Mouse (Mus musculus) megakaryocyte, embryonic 14.5 days (primary cell): Measurements from ENCODE around the gene Prrxl1. TPM values are rescaled to one million over a fixed set of nuclear protein-coding genes. Genes with fewer than 3 reads are reported as not detected.

Source experiments
- H3K27me3 ChIP-seq: replicated peaks from 2 replicates; pipeline ENCODE3; 2012; ENCODE audit warnings: inconsistent platforms
- H3K36me3 ChIP-seq: replicated peaks from 2 replicates; pipeline ENCODE3; 2012; ENCODE audit warnings: low read length, inconsistent platforms, mixed read lengths
- H3K4me1 ChIP-seq: 2 replicates; pipeline ENCODE4 v1.6.1; 2012; ENCODE audit warnings: inconsistent platforms
- H3K4me3 ChIP-seq: replicated peaks from 2 replicates; pipeline ENCODE3; 2012; ENCODE audit warnings: moderate library complexity, mild to moderate bottlenecking, inconsistent platforms
- H3K9me3 ChIP-seq: 2 replicates; pipeline ENCODE4 v1.6.1; 2012; ENCODE audit warnings: inconsistent platforms
- FLI1 ChIP-seq: IDR thresholded peaks from 2 replicates; pipeline ENCODE4 v1.6.1; 2012; ENCODE audit warnings: low read length, inconsistent platforms, mixed read lengths
- GATA1 ChIP-seq: IDR thresholded peaks from 3 replicates; pipeline ENCODE4 v1.6.1; 2012; ENCODE audit warnings: mixed read lengths, low read length, inconsistent platforms, borderline replicate concordance
- polyA plus RNA-seq: library from polyadenylated mRNA; stranded (reverse); fragments of >175 nt; gene quantifications from 2 replicates; pipeline ENCODE4 v1.2.3, GENCODE M21; 2012; ENCODE audit warnings: low replicate concordance; ENCODE audit not compliant: insufficient read depth

Prrxl1 gene
- polyA plus RNA-seq, 1 experiment, result 0.04 TPM

DNA sequence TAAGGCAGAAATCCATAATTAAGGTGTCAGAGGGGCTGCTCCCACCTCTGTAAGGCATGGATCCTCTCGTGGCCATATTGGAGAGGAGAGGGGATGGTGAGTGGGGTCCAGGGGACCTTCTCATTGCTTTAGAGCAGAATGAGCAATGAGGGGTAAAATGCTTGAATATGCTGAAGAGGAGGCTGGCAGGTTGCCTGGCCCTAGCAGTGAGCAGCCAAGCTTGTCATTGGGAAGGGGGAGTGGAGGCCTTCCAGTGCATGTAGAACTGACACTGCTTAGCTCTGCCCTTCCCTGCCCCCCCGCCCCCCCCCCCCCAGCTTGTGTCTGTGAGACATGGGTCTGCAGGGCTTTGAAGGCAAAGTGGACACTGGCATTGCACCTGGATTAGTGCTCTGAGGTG lies 28.1 kb downstream of the Prrxl1 start:
- H3K27me3 ChIP-seq, result peaks cover 68% of the 10 kb centered on the region
- H3K9me3 ChIP-seq, result no peaks in the 10 kb centered on the region
- TF ChIP-seq GATA1 (no peak), FLI1 (no peak)
- H3K4me3 ChIP-seq, result no peak overlapping the region
- H3K4me1 ChIP-seq, result peaks cover 24% of the 10 kb centered on the region
- no peaks in the 10 kb centered on the region for H3K36me3 ChIP-seq

GRCm38 (mm10) chr14:32628584-32628983 lies 29.4 kb downstream of the Prrxl1 start:
- no peaks in the 10 kb centered on the region for H3K36me3 ChIP-seq
- H3K9me3 ChIP-seq, result no peaks in the 10 kb centered on the region
- no peak overlapping the region for H3K4me3 ChIP-seq
- no peak for TF ChIP-seq FLI1
- no peak for TF ChIP-seq GATA1
- peaks cover 75% of the 10 kb centered on the region for H3K27me3 ChIP-seq
- H3K4me1 ChIP-seq, result peaks cover 24% of the 10 kb centered on the region

DNA sequence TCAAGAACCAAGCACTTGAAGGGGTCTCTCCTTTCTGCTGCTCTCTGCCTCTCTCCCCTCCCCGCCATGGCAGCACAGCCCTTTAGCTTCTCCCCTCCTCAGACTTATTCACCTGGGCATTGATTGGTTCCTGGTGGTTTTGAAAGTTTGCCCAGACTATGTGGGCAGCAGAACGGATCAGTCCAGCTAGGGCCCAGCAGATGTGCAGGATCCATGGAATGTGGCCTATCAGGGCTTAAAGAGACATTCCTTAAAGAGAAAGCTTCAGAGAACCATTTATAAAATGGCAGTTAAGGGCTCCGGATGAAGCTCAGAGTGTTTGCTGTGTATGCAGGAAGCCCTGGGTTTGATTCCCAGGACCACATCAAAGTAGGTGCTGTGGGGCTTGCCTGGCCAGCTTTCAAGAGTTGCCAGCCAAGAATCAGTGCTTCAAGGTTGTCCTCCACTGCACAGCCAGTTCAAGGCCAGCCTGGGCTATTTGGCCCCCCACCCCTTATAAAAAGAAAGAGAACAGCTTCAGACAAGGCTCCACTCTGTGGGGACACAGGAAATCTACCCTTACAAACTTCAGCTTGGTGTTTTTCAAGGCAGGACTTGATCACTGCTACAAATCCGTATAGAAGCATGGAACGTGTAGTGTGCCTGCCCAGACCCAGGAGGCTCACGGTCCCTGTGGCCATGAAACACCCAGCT lies 33.8 kb downstream of the Prrxl1 start:
- Histone ChIP-seq H3K4me3 (no peak overlapping the region), H3K36me3 (no peaks in the 10 kb centered on the region)
- no peak for TF ChIP-seq FLI1
- no peak for TF ChIP-seq GATA1

DNA sequence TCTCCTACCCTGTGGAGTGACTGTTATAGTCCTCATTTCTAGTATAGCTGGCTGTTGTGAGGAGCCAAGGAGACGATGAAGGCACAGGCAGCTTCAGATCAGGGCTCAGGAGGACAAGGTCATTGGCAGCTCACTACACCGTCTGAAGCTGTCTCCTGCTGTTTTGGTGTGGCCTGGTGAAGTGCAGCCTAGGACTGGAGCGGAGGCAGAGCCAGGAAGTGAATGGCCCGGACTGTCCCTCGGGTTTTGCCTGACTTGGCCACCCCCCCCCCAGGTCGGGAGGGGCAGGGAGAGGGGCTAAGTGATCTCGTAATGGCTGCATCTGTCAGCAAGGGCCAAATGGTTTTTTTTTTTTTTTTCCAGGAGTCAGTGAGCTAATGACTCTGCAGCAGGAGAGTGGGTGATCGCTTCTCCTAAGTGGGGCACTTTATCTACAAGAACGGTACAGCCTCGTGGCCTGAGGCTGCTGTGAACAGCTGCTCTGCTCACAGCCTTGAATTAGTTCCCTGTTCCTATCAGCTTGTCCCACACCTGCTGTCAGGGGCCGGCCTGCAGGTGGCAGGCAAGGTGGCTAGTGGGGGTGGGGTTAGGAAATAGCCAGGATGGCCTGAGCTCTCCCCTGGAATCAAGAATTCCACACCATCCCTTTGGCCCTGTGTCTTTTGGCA lies 34.9 kb downstream of the Prrxl1 start:
- H3K36me3 ChIP-seq, result no peaks in the 10 kb centered on the region
- peaks cover 57% of the 10 kb centered on the region for H3K27me3 ChIP-seq
- H3K9me3 ChIP-seq, result peaks cover 5% of the 10 kb centered on the region
- peak overlapping the region; percentile 15 for H3K4me3 ChIP-seq
- peaks cover 7% of the 10 kb centered on the region for H3K4me1 ChIP-seq
- no peak for TF ChIP-seq GATA1
- no peak for TF ChIP-seq FLI1

More for the DNA sequence above, 33.8 kb downstream of the Prrxl1 start:
- Histone ChIP-seq H3K4me1 (peaks cover 14% of the 10 kb centered on the region), H3K27me3 (peaks cover 64% of the 10 kb centered on the region), H3K9me3 (peaks cover 5% of the 10 kb centered on the region)

GRCm38 (mm10) chr14:32638485-32638884 lies 39.3 kb downstream of the Prrxl1 start:
- Histone ChIP-seq H3K4me1 (peaks cover 3% of the 10 kb centered on the region; the same call in 1 of the 2 replicates), H3K27me3 (peaks cover 46% of the 10 kb centered on the region), H3K4me3 (no peak overlapping the region), H3K9me3 (peaks cover 5% of the 10 kb centered on the region), H3K36me3 (no peaks in the 10 kb centered on the region)
- TF ChIP-seq FLI1 (no peak), GATA1 (no peak)

DNA sequence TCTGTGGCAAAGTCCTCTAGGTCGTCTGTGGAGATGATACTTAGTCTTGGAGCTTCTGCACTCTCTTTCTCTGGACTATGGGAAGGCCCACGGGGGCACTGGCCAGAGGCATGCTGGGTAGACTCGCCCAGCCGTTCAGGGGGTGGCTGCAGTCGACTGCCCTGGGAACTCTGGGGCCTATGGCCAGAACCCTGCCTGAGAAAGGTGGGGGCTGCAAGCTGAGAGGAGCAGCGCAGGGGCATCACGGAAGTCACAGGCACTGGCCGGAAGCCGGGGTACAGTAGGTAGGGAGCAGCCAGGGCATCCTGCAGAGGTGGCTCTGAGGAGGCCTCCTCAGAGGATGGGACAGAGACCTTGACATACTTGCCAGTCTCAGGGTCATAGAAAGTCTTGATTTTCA lies 60.6 kb downstream of the Prrxl1 start:
- Histone ChIP-seq H3K27me3 (peaks cover 42% of the 10 kb centered on the region), H3K4me3 (no peak overlapping the region), H3K4me1 (no peaks in the 10 kb centered on the region), H3K36me3 (no peaks in the 10 kb centered on the region), H3K9me3 (peaks cover 11% of the 10 kb centered on the region)
- TF ChIP-seq FLI1, result no peak

GRCm38 (mm10) chr14:32663099-32663498 lies 63.9 kb downstream of the Prrxl1 start:
- no peak overlapping the region for H3K4me3 ChIP-seq
- no peaks in the 10 kb centered on the region for H3K4me1 ChIP-seq
- H3K27me3 ChIP-seq, result peaks cover 42% of the 10 kb centered on the region
- H3K36me3 ChIP-seq, result no peaks in the 10 kb centered on the region
- no peaks in the 10 kb centered on the region for H3K9me3 ChIP-seq
- no peak for TF ChIP-seq GATA1

DNA sequence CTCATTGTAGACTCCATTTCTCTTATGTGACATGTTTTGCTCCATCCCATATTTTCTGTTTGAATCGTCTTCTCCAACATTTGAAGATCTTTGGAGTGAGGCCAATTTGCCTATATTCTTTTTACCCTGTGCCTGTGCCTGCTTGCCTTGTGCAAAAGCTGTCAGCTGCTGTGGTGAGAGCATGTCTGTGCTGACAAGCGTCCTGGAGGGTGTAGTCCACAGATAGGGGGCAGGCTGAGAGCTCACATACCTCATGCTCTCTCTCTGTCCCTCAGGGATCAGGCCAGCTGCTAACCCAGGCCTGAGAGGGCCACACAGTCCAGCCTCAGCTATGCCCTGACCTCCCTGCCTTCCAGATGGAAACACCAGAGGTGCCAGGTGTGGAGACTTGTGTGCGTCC lies 74.0 kb downstream of the Prrxl1 start:
- no peak overlapping the region for H3K4me3 ChIP-seq
- no peaks in the 10 kb centered on the region for H3K4me1 ChIP-seq
- TF ChIP-seq GATA1 (no peak), FLI1 (no peak)
- no peaks in the 10 kb centered on the region for H3K36me3 ChIP-seq
- no peaks in the 10 kb centered on the region for H3K9me3 ChIP-seq
- peaks cover 35% of the 10 kb centered on the region for H3K27me3 ChIP-seq

GRCm38 (mm10) chr14:32678565-32678964 lies 79.4 kb downstream of the Prrxl1 start:
- H3K4me3 ChIP-seq, result no peak overlapping the region
- TF ChIP-seq GATA1, result no peak
- no peak for TF ChIP-seq FLI1

DNA sequence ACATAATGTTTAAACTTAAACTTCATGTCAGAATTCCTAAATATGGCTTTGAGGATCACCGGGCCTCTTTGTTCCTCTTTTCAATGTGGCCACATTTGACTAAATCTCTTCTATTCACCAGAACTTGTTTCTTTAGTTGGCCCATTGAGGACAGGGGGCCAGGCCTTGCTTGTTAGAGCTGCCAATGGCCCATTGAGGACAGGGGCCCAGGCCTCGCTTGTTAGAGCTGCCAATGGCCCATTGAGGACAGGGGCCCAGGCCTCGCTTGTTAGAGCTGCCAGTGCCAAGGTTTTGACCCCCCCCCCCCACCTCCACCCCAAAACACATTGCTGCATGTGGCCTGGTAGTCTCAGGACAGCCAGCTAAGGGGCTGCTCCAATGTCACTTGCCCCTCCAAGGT lies 82.4 kb downstream of the Prrxl1 start:
- H3K27me3 ChIP-seq, result peaks cover 62% of the 10 kb centered on the region
- no peaks in the 10 kb centered on the region for H3K9me3 ChIP-seq
- H3K4me1 ChIP-seq, result peaks cover 4% of the 10 kb centered on the region; the same call in 1 of the 2 replicates
- no peak overlapping the region for H3K4me3 ChIP-seq
- TF ChIP-seq GATA1, result no peak
- TF ChIP-seq FLI1, result no peak
- no peaks in the 10 kb centered on the region for H3K36me3 ChIP-seq

More at GRCm38 (mm10) chr14:32678565-32678964, 79.4 kb downstream of the Prrxl1 start:
- Histone ChIP-seq H3K9me3 (no peaks in the 10 kb centered on the region), H3K4me1 (peaks cover 4% of the 10 kb centered on the region; the same call in 1 of the 2 replicates), H3K36me3 (no peaks in the 10 kb centered on the region), H3K27me3 (peaks cover 51% of the 10 kb centered on the region)
